Mouse (Mus musculus) MEL (cell line): ENCODE results near the gene Gpsm3. TPM values are rescaled to one million over a fixed set of nuclear protein-coding genes. Genes with fewer than 3 reads are reported as not detected.

Experiments
- DNase-seq: peaks from one replicate; pipeline ENCODE4 v3.0.0; 2011; ENCODE audit warnings: low read depth, low spot score
- H3K27ac ChIP-seq: 2 replicates; pipeline ENCODE4 v1.5.1; 2012; ENCODE audit warnings: low read depth, mild to moderate bottlenecking, control low read depth, low read length, moderate library complexity; ENCODE audit not compliant: control insufficient read depth
- H3K27me3 ChIP-seq, 2 experiments: fragments of 150-350 bp in 1 of 2; sonication (generic) in 1 of 2; 2 replicates each; pipeline ENCODE4 v1.6.1; 2012; ENCODE audit warnings: low read length in 2 of 2, mild to moderate bottlenecking in 2 of 2, improper control_type of control experiment in 1 of 2, moderate library complexity in 1 of 2; ENCODE audit not compliant: insufficient read depth in 2 of 2, control insufficient read depth in 1 of 2
- H3K36me3 ChIP-seq, 2 experiments: 2 replicates each; pipeline ENCODE4 v1.6.1; 2012 to 2014; ENCODE audit warnings: low read length in 2 of 2, improper control_type of control experiment in 1 of 2, inconsistent platforms in 1 of 2, mild to moderate bottlenecking in 1 of 2; ENCODE audit not compliant: insufficient read depth in 2 of 2, control insufficient read depth in 1 of 2
- H3K4me1 ChIP-seq, 2 experiments: fragments of 150-350 bp in 1 of 2; sonication (generic) in 1 of 2; 2 replicates each; pipeline ENCODE4 v1.6.1; 2012; ENCODE audit warnings: low read length in 2 of 2, improper control_type of control experiment in 1 of 2, mild to moderate bottlenecking in 1 of 2; ENCODE audit not compliant: insufficient read depth in 2 of 2, control insufficient read depth in 1 of 2
- H3K4me3 ChIP-seq, 2 experiments: fragments of 150-350 bp in 1 of 2; sonication (generic) in 1 of 2; 2 replicates each; pipeline ENCODE4 v1.5.1; 2012; ENCODE audit warnings: low read depth in 2 of 2, low read length in 2 of 2, mild to moderate bottlenecking in 2 of 2, moderate library complexity in 2 of 2, control low read depth in 1 of 2, improper control_type of control experiment in 1 of 2; ENCODE audit not compliant: control insufficient read depth in 1 of 2, insufficient read depth in 1 of 2
- H3K79me2 ChIP-seq: 2 replicates; pipeline ENCODE4 v1.6.1; 2012; ENCODE audit warnings: mild to moderate bottlenecking, low read length, moderate library complexity; ENCODE audit not compliant: control insufficient read depth, poor library complexity, insufficient read depth
- H3K9ac ChIP-seq: 2 replicates; pipeline ENCODE4 v1.6.1; 2012; ENCODE audit warnings: low read depth, mild to moderate bottlenecking, control low read depth, low read length, moderate library complexity; ENCODE audit not compliant: control insufficient read depth, poor library complexity, severe bottlenecking
- H3K9me3 ChIP-seq: fragments of 150-350 bp; sonication (generic); replicated peaks from 2 replicates; pipeline ENCODE4 v1.6.1; 2012; ENCODE audit warnings: mild to moderate bottlenecking, low read length, improper control_type of control experiment, moderate library complexity; ENCODE audit not compliant: insufficient read depth
- CHD2 ChIP-seq: IDR thresholded peaks from 2 replicates; pipeline ENCODE4 v1.6.1; 2011; ENCODE audit warnings: low read length, improper control_type of control experiment
- ETS1 ChIP-seq: IDR thresholded peaks from 2 replicates; pipeline ENCODE4 v1.6.1; 2012; ENCODE audit warnings: low read depth, mild to moderate bottlenecking, inconsistent platforms, low read length, improper control_type of control experiment, moderate library complexity
- MAFK ChIP-seq: IDR thresholded peaks from 2 replicates; pipeline ENCODE4 v1.6.1; 2011; ENCODE audit warnings: low read depth, mild to moderate bottlenecking, low read length, improper control_type of control experiment, borderline replicate concordance
- MAZ ChIP-seq: IDR thresholded peaks from 2 replicates; pipeline ENCODE4 v1.6.1; 2012; ENCODE audit warnings: low read depth, mild to moderate bottlenecking, inconsistent platforms, low read length, improper control_type of control experiment
- MEF2A ChIP-seq: IDR thresholded peaks from 2 replicates; pipeline ENCODE4 v1.6.1; 2014; ENCODE audit warnings: low read depth, mild to moderate bottlenecking, inconsistent platforms, low read length, improper control_type of control experiment; ENCODE audit not compliant: poor library complexity, insufficient replicate concordance, severe bottlenecking; ENCODE audit errors: extremely low read depth
- MXI1 ChIP-seq: IDR thresholded peaks from 2 replicates; pipeline ENCODE4 v1.6.1; 2011; ENCODE audit warnings: mild to moderate bottlenecking, low read depth, low read length, improper control_type of control experiment
- NELFE ChIP-seq: IDR thresholded peaks from 2 replicates; pipeline ENCODE4 v1.6.1; 2011; ENCODE audit warnings: low read depth, low read length, improper control_type of control experiment
- POLR2AphosphoS5 ChIP-seq: IDR thresholded peaks from 2 replicates; pipeline ENCODE4 v1.6.1; 2012; ENCODE audit warnings: low read depth, borderline replicate concordance, mild to moderate bottlenecking, inconsistent platforms, low read length, moderate library complexity, mixed read lengths
- RAD21 ChIP-seq: IDR thresholded peaks from 2 replicates; pipeline ENCODE4 v1.6.1; 2011; ENCODE audit warnings: mild to moderate bottlenecking, low read depth, low read length, improper control_type of control experiment
- RCOR1 ChIP-seq: IDR thresholded peaks from 2 replicates; pipeline ENCODE4 v1.6.1; 2012; ENCODE audit warnings: low read depth, mild to moderate bottlenecking, inconsistent platforms, low read length, improper control_type of control experiment
- UBTF ChIP-seq: IDR thresholded peaks from 2 replicates; pipeline ENCODE4 v1.6.1; 2012; ENCODE audit warnings: low read depth, mild to moderate bottlenecking, inconsistent platforms, low read length, improper control_type of control experiment, moderate library complexity, borderline replicate concordance; ENCODE audit not compliant: insufficient read depth
- ZMIZ1 ChIP-seq: IDR thresholded peaks from 2 replicates; pipeline ENCODE4 v1.6.1; 2012; ENCODE audit warnings: low read depth, mild to moderate bottlenecking, inconsistent platforms, low read length, improper control_type of control experiment, moderate library complexity
- polyA plus RNA-seq, 2 experiments: library from polyadenylated mRNA; stranded (reverse) in 1 of 2; unstranded in 1 of 2; fragments of >175 nt in 1 of 2; fragments of >200 nt in 1 of 2; gene quantifications; 2 replicates each; pipeline versions ENCODE4 v1.2.1 to v1.2.4; 2012; ENCODE audit warnings: low replicate concordance in 2 of 2, low read depth in 1 of 2; ENCODE audit not compliant: insufficient read length in 2 of 2, insufficient read depth in 1 of 2, missing spikeins in 1 of 2
- total RNA-seq: library from RNA; depleted of rRNA; stranded (reverse); fragments of 300-350 nt; gene quantifications from 2 replicates; pipeline ENCODE4 v1.2.3, GENCODE M21; 2012

Gpsm3 gene
- total and polyA plus RNA-seq, 3 experiments, result 10.6 to 37.8 TPM; not detected in 1

- peaks cover 0 to 26% of the 10 kb centered on the region in 2 experiments; a peak in 3 of 4 replicates for H3K4me1 ChIP-seq
- H3K9ac ChIP-seq, result peak overlapping the region; percentile 90
- H3K36me3 ChIP-seq, result peaks cover 0 to 11% of the 10 kb centered on the region in 2 experiments; a peak in 3 of 4 replicates
- peaks cover 16% of the 10 kb centered on the region for H3K79me2 ChIP-seq
- peak overlapping the region; percentile 61 to 91 for H3K4me3 ChIP-seq
- H3K27ac ChIP-seq, result no peak overlapping the region
- H3K27me3 ChIP-seq, result no peaks in the 10 kb centered on the region; a peak in 1 of 4 replicates
- TF ChIP-seq ZMIZ1, result no peak
- TF ChIP-seq NELFE, result no peak
- H3K9me3 ChIP-seq, result no peaks in the 10 kb centered on the region
- DNase-seq, result peak; percentile 57
Measured at GRCm38 (mm10) chr17:34628644-34628967, 39.0 kb downstream of the Gpsm3 start.

GRCm38 (mm10) chr17:34629221-34629751 lies 39.7 kb downstream of the Gpsm3 start, which contains the start of gene Prrt1:
Gene Prrt1, plus strand, starts transcription at chr17:34629533.
- H3K27ac ChIP-seq, result peak within 1 kb of the TSS; percentile 94
- TF ChIP-seq CHD2 (no peak), RCOR1 (peak; percentile 36; the same call in 1 of the 2 replicates)
- TF ChIP-seq, all 39 proteins: peak for 1
- Histone ChIP-seq H3K9me3 (no peaks in the 10 kb centered on the region), H3K36me3 (peaks cover 0 to 11% of the 10 kb centered on the region in 2 experiments; a peak in 2 of 4 replicates), H3K4me1 (peaks cover 0 to 26% of the 10 kb centered on the region in 2 experiments; a peak in 3 of 4 replicates), H3K4me3 (peak within 1 kb of the TSS; percentile 61 to 91), H3K79me2 (peaks cover 16% of the 10 kb centered on the region), H3K9ac (peak within 1 kb of the TSS; percentile 90), H3K27me3 (no peaks in the 10 kb centered on the region; a peak in 1 of 4 replicates)
- no peak for DNase-seq

DNA sequence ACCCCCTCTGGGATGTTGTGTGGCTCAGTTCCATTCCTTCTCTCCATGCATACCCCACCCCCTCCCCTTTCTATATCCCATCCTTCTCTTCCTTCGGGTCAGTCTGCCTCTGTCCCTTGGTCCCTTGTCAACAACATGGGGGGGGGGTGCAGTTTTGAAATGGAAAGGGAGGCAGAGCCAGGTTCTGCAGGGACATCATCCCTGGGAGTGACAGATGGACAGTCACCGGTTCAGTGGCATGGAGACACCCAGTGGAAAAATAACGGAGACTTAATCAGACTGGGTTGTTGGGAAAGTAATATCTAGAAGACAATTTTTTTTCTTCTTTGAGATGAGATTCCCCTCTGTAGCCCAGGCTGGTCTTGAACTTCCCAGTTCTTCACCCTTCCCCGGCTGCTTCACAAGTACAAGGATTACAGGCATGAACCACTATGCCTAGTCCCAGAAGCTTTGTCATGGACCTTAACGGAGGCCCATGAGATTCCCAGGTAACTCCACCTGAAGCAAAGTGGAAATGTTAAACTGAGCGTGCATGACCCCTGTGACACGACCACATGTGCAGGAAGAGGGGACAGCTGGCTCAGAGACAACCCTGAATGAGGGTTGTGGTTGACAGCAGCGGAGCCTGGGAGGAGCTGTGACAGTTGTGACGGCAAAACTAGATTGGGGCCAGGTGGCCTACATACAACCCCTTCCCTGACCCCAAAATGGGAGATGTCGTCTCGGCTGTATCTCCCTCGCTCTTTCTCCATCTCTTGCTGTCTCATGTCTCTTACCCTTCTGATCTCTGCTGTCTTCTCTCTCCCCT lies 40.4 kb downstream of the Gpsm3 start:
- Histone ChIP-seq H3K9me3 (no peaks in the 10 kb centered on the region), H3K27ac (no peak overlapping the region)
- TF ChIP-seq POLR2AphosphoS5 (no peak), RAD21 (no peak), MAFK (no peak), ETS1 (no peak), MXI1 (no peak), MEF2A (no peak), MAZ (no peak), UBTF (no peak)
- TF ChIP-seq, all 39 proteins: peak for 0
- Histone ChIP-seq H3K27me3 (no peaks in the 10 kb centered on the region; a peak in 1 of 4 replicates), H3K4me1 (peaks cover 0 to 26% of the 10 kb centered on the region in 2 experiments; a peak in 3 of 4 replicates), H3K4me3 (no peak overlapping the region), H3K36me3 (peaks cover 0 to 11% of the 10 kb centered on the region in 2 experiments; a peak in 2 of 4 replicates), H3K9ac (no peak overlapping the region), H3K79me2 (peaks cover 16% of the 10 kb centered on the region)
- no peak for DNase-seq
